Mouse (Mus musculus) spleen, adult 2 months (tissue): ENCODE measurements around the gene Whamm.

Source experiments
- CTCF ChIP-seq: fragments of 200-500 bp; IDR thresholded peaks from 2 replicates; pipeline ENCODE4 v1.5.1; 2011; ENCODE audit warnings: mild to moderate bottlenecking, inconsistent platforms; ENCODE audit not compliant: insufficient read depth, insufficient read length, insufficient replicate concordance; ENCODE audit errors: extremely low read depth
- POLR2A ChIP-seq: fragments of 200-500 bp; IDR thresholded peaks from 2 replicates; pipeline ENCODE4 v1.6.1; 2011; ENCODE audit warnings: low read depth, low read length, inconsistent platforms

DNA sequence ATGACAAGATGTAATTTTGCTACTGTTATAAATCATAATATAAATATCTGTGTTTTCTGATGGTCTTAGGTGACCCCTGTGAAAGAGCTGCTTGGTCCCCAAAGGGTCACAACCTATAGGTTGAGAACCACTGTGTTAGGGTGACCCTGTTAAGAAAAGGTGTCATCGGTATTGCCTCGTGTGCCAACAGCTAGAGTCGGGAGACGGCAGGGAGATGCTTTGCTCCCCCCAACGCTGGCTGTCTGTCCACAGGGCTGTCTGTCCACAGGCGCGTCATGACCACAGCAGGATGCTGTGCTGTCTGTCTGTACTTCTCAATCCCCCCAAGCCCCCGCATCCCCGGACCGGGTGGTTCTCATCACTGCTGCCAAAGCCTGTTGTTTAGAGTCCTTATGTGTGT is 4.5 kb downstream of the Whamm start:
- TF ChIP-seq CTCF: no peak
- TF ChIP-seq POLR2A: no peak
